Mouse (Mus musculus): ENCODE data around the gene Tnfrsf1a.
"Not testable (repeated sequence)": the region's sequence is repeated elsewhere in the genome, so short reads cannot be mapped to it uniquely, and the experiment has no call there.

- not testable (repeated sequence) for TF ChIP-seq CTCF (IDR thresholded peaks at IDR 0.05; ENCODE audit: borderline replicate concordance, insufficient read depth, low read depth, low read length); POLR2A (IDR thresholded peaks at IDR 0.05; ENCODE audit: borderline replicate concordance, insufficient read depth, low read length)
Measured at GRCm38 (mm10) chr6:125304408-125304807, 44.8 kb upstream of the Tnfrsf1a start.
